Mouse (Mus musculus) ES-Bruce4 (cell line): ENCODE measurements around the gene Ugt8a.

Source experiments
- CTCF ChIP-seq: IDR thresholded peaks from one replicate; pipeline ENCODE4 v1.8.1; 2011; ENCODE audit warnings: low read depth, low read length
- EP300 ChIP-seq: IDR thresholded peaks from 2 replicates; pipeline ENCODE4 v1.6.1; 2011; ENCODE audit warnings: low read depth, low read length; ENCODE audit not compliant: insufficient read depth
- POLR2A ChIP-seq: IDR thresholded peaks from one replicate; pipeline ENCODE4 v1.8.1; 2011; ENCODE audit warnings: low read length; ENCODE audit not compliant: insufficient read depth

DNA sequence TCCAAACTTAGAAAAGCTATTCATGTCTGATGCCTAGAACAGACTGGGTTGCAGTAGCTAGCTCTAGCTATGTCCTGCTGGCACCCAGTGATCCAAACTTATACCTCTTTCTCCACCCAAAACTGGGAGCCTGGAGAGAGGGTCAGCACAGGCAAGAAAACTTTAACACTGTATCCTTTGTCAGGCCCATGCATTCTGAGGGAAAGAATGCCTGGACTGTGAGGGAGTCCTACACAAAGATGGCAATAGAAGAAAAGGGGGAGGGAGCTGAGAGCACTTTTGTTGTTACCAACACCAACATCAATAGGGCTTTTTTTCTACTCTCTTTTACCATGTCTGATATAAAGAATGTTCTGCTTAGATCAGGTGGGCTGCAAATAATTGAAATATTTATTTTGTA, 55.4 kb downstream of the Ugt8a start:
- TF ChIP-seq POLR2A (no peak), CTCF (no peak), EP300 (no peak)
